Mouse (Mus musculus) lung, postnatal 14 days (tissue): ENCODE data around the gene Bcs1l.

Experiments
- DNase-seq: peaks from one replicate; pipeline ENCODE4 v3.0.0; 2021

The Bcs1l gene

DNA sequence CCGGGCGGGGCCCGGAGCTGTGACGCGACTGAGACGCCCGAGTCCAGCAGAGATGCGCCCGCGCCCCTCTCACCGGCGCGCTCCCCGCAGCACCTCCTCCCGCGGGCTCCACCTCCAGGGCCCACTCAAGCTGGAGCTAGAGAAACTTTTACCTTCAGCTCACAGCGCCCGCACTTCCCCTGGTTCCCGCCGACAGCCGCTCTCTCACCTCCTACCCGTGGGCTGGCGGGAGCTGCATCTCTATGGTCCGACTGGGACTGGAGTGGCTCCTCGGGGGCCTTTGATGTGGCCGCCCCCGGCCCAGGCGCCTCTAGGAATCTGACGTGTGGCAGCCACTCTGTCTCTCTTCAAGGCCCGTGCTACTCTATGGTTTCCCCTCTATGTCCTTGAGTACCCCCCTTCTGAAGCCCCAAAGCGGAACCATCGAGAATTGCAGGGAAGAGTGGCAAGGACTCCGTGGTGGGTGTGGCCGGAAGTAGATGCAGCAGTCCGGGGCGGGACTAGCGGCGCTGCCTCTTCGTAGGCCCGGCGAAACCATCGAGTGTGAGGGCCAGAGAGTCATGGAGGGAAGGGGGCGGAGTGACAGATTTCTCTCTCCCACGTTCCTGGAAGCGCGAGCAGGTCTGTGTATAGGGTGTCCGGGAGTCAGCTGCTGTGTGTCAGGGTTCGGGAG lies at the start of gene Bcs1l, which contains the start of gene Zfp142:
TSS of gene Bcs1l (plus strand) at position 517 of the 673 bp plus-strand sequence.
TSS of gene Zfp142 (minus strand) at position 474 of the 673 bp plus-strand sequence.
- DNase-seq = peak; percentile 99

- no peak for DNase-seq
Observed at GRCm38 (mm10) chr1:74538650-74539049, 49.4 kb upstream of the Bcs1l start.

DNA sequence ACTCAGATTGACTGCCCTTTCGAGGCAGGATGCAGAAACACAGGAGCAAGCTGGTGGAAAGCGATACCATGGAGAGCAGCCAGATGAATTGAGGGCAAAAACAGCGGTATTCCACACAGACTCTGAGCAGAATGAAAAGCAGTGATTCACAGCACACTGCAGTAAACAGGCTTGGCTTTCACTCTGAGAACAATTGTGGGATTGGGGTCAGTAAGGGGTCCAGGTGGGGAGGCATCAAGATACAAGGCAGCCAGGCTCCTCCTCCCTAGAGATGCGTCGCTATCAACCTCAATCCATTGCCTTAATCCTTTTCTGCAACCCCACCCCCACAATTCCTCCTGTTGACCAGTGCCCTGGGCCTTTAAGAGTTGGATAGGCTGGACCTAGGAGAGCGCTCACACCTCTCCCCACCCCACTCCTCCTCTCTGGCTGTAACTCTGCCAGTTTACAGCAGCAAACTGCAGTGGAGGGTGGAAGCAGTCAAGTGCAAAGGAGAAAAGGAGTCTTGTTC lies 45.6 kb upstream of the Bcs1l start, which contains the start of gene Plcd4:
TSS of gene Plcd4 (plus strand) at position 438 of the 511 bp plus-strand sequence.
- DNase-seq = no peak

GRCm38 (mm10) chr1:74544184-74544583 lies 43.9 kb upstream of the Bcs1l start, which contains the start of gene Usp37:
TSS of gene Usp37 (minus strand) at chr1:74544284.
- no peak for DNase-seq

DNA sequence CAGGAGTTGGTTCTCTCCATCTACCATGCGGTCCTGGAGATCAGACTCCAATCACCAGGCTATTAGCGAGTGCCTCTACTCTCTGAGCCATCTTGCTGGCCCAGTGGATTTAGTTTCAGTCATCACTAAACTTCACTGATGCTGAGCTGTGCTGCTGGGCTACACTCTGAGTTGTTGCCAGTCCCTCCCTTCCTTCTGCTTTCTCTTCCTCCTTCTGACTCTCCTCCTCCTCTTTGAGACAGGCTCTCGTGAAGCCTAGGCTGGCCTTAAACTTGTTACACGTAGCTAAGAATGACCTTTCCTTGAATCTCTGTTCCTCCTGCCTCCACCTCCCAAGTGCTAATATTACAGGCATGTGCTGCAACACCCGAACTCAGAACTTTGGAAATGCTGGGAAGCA lies 29.0 kb upstream of the Bcs1l start:
- no peak for DNase-seq

- no peak for DNase-seq
Observed at GRCm38 (mm10) chr1:74565834-74566233, 22.3 kb upstream of the Bcs1l start.

DNA sequence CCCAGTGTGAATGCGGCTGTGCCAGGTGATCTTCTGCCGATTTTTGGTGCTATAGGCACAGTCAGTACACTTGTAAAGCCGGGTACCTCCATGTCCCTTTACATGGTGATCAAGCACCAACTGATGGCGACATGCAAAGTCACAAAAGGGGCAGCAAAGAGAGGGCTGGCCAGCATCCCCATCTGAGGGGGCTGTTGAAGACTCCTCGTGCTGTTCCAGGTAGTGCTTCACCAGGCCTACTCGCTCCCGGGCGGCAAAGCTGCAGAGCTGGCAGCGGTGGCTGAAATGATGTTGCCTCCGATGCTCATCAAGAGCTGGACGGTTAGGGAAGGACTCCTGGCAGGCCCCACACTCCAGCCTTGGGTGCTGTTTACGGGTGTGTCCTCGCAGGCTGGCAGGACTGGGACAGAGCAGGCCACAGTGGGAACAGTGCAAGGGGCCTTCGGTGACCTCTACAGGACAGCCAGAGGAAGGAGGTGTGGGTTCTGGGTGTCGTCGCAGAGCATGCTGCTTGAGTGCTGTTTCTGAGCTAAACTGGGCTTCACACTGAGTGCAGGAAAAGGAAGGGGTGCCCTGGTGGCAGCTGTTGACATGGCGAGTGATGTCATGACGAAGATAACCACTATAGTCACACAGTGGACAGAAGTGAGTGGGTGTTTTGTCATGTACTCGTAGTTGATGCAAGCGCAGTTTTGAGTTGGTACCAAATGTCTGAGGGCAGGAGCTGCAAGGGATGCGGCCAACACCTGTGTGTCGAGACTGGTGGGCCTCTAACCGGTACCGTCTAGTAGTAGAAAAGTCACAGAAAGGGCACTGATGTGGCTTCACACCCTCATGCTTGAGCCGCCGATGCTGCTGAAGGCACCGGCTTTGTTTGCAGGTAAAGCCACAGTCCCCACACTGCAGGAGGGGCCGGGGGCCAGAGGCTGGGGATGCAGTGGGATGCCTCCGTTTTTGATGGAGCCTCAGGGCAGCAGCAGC lies 18.1 kb upstream of the Bcs1l start:
- DNase-seq = no peak

DNA sequence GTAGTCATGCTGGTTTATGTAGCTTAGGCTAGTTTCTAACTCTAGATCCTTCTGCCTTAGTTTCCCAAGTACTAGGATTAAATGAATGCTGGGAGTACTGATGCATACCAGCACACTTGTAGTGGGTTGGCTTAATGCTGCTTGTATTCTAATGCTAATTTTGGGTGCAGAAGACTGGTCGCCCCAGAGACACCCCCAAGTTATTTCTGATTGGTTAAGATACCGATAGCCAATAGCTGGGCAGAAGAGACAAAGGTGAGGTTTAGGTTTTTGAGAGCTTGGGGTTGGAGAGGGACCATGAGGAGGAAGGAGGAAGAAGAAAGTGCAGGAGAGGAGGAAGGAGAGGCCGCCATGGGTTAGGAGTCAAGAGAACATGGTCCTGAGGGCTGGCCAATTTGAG lies 5.5 kb upstream of the Bcs1l start:
- no peak for DNase-seq

DNA sequence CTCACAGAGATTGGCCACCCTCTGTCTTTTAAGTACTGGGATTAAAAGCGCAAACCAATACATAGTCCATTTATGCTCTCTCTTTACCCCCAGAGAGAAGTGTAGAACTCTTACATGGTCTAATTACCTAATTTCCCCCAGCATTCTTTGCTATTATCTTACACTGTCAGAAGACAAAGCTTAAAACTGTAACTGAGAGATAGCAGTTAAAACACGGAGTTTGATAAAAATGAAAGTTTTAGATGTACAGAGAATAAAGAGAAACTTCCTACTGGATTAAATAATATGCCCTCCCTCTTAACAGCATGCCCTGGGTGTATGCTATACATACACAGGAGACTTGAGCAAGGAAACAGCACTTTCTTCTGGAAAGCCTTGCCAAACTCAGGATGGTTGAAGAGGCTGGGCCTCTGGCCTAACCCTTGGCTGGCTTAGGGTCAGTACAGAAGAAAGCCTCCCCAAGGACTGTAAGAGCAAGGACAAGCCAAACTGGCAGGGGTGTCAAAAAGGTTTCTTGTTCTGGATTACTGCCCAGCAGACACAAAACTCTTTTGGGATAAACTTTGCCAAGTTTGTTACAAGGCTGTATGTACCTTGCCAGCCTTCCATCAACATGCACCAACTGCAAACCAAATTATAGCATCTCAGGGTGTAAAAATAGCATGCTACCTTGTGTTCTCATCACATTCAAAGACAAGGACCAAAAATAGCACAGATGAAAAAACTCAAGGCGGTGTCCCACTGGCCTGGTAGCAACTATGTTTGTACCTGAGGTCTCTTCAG lies 3.3 kb upstream of the Bcs1l start:
- no peak for DNase-seq

DNA sequence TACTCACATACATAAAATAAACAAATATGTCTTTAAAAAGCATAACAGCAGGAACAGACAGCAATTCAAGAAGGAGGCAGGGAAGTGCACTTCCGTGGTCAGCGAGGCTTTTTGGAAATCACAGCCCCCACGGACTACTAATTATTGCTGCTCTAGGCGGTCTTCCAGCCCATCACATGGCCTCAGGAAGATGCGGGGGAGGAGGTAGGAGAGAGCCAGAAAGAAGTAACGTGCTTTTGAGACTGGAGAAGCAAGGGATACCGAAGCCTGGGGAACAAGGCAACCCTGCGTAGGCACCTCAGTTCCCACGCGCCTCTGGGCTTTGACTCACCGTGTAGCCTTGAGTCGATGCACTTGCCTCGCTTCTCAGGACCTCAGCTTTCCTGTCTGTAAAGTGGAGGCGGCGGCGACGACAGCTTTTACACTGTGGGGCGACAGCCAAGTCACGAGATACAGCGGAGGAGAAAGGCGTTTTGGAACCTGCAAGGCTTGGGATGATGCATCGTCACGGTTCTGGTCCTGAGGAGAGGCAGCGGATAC lies 786 bp upstream of the Bcs1l start:
- DNase-seq = no peak

DNA sequence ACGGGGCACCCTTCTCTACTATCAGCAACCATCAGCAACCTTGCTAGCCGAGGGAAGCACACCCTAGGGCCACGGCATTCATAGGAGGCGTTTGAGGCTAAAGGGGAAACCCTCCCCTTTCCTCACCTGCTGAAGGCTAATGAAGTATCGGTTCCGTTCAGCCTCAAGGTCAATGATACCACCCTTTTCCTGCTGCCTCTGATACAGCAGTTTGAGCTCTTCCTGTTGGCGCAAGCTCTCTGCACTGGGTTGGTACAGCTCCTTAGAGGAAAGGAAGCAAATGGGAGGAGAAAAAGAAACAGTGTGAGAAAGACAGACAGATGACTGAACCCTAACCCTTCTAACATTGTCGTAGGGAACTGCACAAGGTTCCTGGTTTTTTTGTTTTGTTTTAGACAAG lies 6.3 kb downstream of the Bcs1l start:
- DNase-seq = no peak

DNA sequence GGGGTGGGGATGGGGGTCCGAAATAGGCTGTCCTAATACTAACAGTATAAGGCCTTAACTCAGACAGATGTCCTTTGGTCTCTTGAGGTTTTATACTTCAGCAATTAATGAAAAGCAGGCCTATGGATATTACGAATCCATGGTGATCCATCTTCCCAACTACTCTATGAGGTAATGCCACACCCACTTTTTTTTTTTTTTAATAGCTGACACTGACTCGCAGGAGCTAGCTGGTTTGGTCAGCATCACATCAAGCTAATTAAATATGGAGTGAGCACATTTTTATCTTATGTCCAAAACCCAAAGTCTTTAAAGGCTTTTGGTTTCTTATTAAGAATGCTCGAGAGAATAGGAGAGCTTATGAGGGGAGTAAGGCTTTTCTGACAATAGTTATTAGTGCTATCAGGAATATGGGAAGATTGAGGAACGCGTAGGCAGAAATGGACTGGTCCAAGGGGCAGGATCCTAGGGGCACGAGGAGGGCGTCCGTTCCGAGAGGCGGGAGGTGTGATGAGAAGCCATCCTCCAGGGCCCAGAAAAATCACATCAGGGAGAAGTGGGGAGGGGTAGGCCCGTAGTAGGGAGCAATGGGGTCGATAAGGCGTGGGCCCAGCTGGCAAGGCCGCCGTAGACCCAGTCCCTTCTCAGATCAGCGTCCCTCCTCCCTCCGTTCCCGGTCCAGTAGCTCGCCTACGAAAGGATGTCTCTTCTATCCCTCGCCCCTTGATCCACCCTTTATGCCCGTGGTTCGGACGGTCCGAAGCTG lies 12.6 kb downstream of the Bcs1l start:
- DNase-seq = peak; percentile 4

DNA sequence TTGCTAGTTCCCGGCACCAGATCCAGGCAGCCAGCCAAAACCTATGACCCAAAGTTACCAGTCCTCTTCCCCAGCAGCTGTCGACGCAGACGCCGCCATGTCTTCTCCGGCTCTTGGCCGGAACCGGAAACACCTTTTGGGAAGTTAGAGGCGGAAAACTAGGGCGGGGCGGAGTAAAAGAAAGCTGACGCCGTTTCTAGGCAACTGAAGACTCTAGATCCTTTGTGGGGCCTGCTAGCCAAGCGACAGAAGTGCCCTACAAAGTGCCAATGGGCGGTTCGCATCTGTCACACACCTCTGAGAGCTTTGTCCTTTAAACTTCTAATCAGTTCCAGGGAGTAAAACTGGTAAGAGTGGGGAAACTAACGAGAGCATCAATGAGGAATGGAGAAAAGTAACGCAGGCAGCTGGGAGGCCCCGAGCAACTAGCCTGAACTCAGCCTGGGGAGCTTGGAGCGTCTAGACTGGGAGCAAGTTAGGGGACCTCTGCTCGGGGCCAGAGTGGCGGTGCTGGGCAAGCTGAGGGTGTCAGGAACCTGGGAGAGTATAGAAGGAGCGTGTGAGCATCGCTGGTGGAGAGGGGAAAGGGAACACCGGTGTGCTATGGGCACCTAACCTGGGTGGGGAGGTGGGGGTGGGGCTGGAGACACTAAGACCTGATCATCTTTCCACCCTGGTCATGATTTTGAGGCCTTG lies 13.3 kb downstream of the Bcs1l start, which contains the start of the genes Rnf25 and Stk36:
TSS of gene Rnf25 (minus strand) at position 131 of the 696 bp plus-strand sequence.
TSS of gene Stk36 (plus strand) at position 179 of the 696 bp plus-strand sequence.
- DNase-seq = peak; percentile 85

GRCm38 (mm10) chr1:74624183-74624582 lies 36.1 kb downstream of the Bcs1l start:
- peak; percentile 40 for DNase-seq

- no peak for DNase-seq
Observed at GRCm38 (mm10) chr1:74626076-74626475, 38.0 kb downstream of the Bcs1l start.

DNA sequence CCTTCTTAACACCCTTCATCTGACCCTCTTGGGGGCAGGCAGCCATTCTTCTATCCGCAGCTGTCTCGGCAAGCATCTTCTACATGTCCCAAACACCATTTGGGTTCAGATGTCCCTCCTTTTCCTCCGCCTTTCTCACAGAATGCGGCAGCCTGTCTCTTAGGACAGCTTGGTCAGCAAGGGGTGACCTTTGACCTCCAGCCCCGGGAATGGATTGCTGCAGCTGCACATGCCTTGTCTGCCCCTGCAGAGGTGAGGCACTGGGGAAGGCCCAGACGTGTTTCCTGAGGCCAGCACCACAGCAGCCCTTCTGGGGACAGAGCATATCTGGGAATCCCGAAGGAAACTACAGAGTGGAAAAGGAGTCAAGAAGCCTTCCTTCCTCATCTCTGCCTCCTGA lies 39.9 kb downstream of the Bcs1l start:
- DNase-seq = peak; percentile 4

DNA sequence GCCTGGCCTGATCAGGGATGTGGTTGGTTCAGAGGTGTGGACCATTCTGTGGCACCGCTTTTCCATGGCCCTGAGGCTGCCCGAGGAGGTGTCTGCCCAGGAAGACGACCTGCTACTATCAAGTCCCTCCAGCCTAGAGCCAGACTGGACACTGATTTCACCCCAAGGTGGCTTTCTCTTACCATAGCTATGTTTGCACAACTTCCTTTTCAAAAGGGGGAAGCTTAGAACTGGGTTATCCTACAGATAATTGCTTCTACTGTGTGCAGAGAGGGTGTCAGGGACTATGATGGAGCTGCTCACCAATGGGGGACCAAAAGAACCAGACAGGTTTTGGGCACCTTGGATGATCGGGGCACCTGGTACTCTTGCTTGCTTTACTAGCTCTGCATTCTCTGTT lies 44.6 kb downstream of the Bcs1l start:
- DNase-seq = no peak
